In the genomic region with DNA sequence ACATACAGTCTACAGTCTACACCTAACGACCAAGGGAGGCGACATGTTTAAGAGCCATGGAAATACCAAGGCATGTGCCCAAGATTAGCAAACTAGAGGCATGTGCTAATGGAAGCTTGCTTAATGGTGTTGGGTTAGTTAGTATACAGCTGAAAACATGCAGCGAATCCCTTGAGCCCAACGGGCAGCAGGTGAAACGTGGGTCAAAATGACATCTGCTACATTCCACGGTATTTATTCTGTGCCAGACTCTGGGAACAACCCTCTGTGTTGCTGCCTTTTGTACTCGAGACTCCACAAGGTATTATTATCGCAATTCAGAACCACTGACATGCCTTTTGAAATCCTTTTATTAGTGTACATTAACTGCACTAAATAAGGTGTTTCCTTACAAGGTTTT, we compare ENCODE assay signal across 18 mouse cellular contexts.
DNase-seq lines count a peak whose midpoint lies in the region; ATAC-seq and TF ChIP-seq lines count a peak whose summit lies in the region.
"Had no signal": no experiment of that assay in that cellular context is flagged by ENCODE, and none has a peak within 500 bp of the region (broad histone marks: within the 10 kb centered on the region; RNA-seq: fewer than 3 reads in every experiment).

No protein-coding gene starts in this region.

- H3K27ac ChIP-seq in limb, embryonic 14.5 days (replicated peaks; ENCODE audit: low read depth, low read length) = no peak overlapping the region
- no peak overlapping the region for H3K27ac ChIP-seq in limb, embryonic 10.5 days
- H3K27ac ChIP-seq: embryonic facial prominence, embryonic 13.5 days; forebrain, embryonic 10.5 days; forebrain, embryonic 12.5 days had no signal

- no peak overlapping the region for H3K4me2 ChIP-seq in limb, embryonic 14.5 days (replicated peaks; ENCODE audit: low read depth, low read length, severe bottlenecking)
- H3K4me2 ChIP-seq: embryonic facial prominence, embryonic 13.5 days; forebrain, embryonic 12.5 days had no signal

- peak; percentile 7 for DNase-seq in limb, embryonic 14.5 days (ENCODE audit: low spot score)
- DNase-seq in limb, embryonic 10.5 days (ENCODE audit: low spot score) = no peak
- DNase-seq in gonadal fat pad, adult 2 months (ENCODE audit: low read depth) = peak; percentile 20
- no peak for DNase-seq in gastrocnemius, postnatal 14 days
- no peak for DNase-seq in urinary bladder, postnatal 14 days (ENCODE audit: low spot score)
- DNase-seq: adrenal gland, adult 8-10 months; adrenal gland, postnatal 14 days; adrenal gland, postnatal 36 days; cerebellum, adult 11-12 months; cerebellum, adult 2 months; cerebellum, adult 9-10 months; cerebellum, postnatal 10 days; cerebellum, postnatal 25 days had no signal

- intact Hi-C loops in gastrocnemius, postnatal 14 days (cut with DNase I; ENCODE audit: low total_unique reads) = no loop called here

- H3K4me1 ChIP-seq in limb, embryonic 14.5 days (ENCODE audit: control insufficient read depth, insufficient read depth, low read length) = no peaks in the 10 kb centered on the region
- H3K4me1 ChIP-seq in limb, embryonic 10.5 days = no peaks in the 10 kb centered on the region
- H3K4me1 ChIP-seq: embryonic facial prominence, embryonic 13.5 days; forebrain, embryonic 10.5 days; forebrain, embryonic 12.5 days had no signal

- WGBS in limb, embryonic 14.5 days = 47% methylated on average over 8 of the region's 8 CpGs
- 86% methylated on average over 8 of the region's 8 CpGs for WGBS in limb, embryonic 10.5 days

- ATAC-seq in limb, embryonic 14.5 days (ENCODE audit: low FRiP score, low read depth) = no peak
- ATAC-seq: forebrain, embryonic 14.5 days; forebrain, embryonic 16.5 days had no signal

- no peaks in the 10 kb centered on the region for H3K27me3 ChIP-seq in limb, embryonic 14.5 days (ENCODE audit: control insufficient read depth, insufficient read depth, low read length)
- H3K27me3 ChIP-seq in limb, embryonic 10.5 days (ENCODE audit: low read depth, poor library complexity, severe bottlenecking) = no peaks in the 10 kb centered on the region
- H3K27me3 ChIP-seq: embryonic facial prominence, embryonic 13.5 days; forebrain, embryonic 12.5 days had no signal

- no peak overlapping the region for H3K4me3 ChIP-seq in limb, embryonic 14.5 days (replicated peaks; ENCODE audit: low read length)
- no peak overlapping the region for H3K4me3 ChIP-seq in limb, embryonic 10.5 days
- H3K4me3 ChIP-seq: embryonic facial prominence, embryonic 13.5 days; forebrain, embryonic 10.5 days; forebrain, embryonic 12.5 days had no signal

- no peaks in the 10 kb centered on the region for H3K9me3 ChIP-seq in limb, embryonic 14.5 days (ENCODE audit: control insufficient read depth, low read length)
- no peaks in the 10 kb centered on the region for H3K9me3 ChIP-seq in limb, embryonic 10.5 days (replicated peaks)
- H3K9me3 ChIP-seq: embryonic facial prominence, embryonic 13.5 days; forebrain, embryonic 10.5 days; forebrain, embryonic 12.5 days had no signal

- no peak overlapping the region for H3K9ac ChIP-seq in limb, embryonic 14.5 days (ENCODE audit: low read depth, low read length, severe bottlenecking)
- H3K9ac ChIP-seq: embryonic facial prominence, embryonic 13.5 days; forebrain, embryonic 12.5 days had no signal

- TF ChIP-seq POLR2A in limb, embryonic 14.5 days (IDR thresholded peaks at IDR 0.05; ENCODE audit: borderline replicate concordance, extremely low read depth, insufficient read depth, insufficient read length) = no peak

- H3K36me3 ChIP-seq in limb, embryonic 14.5 days (ENCODE audit: control insufficient read depth, insufficient read depth, low read length) = no peaks in the 10 kb centered on the region
- no peaks in the 10 kb centered on the region for H3K36me3 ChIP-seq in limb, embryonic 10.5 days
- H3K36me3 ChIP-seq: embryonic facial prominence, embryonic 13.5 days; forebrain, embryonic 10.5 days; forebrain, embryonic 12.5 days had no signal

Comparison
In these comparisons a context has a peak if more than half of its experiments do, and no peak if none do; other contexts are left out.
1. DNase-seq: peak in limb, embryonic 14.5 days (single experiment) and gonadal fat pad, adult 2 months (single experiment); none in limb, embryonic 10.5 days (single experiment), gastrocnemius, postnatal 14 days (single experiment) and urinary bladder, postnatal 14 days (single experiment).